Mouse (Mus musculus) spleen, adult 2 months (tissue): ENCODE data around the gene Gli1. TPM values are rescaled to one million over a fixed set of nuclear protein-coding genes. Genes with fewer than 3 reads are reported as not detected.
A peak's percentile ranks its signal among the peaks of the same experiment; 100 is the strongest.

Experiments
- DNase-seq, 2 experiments: peaks; one replicate each; pipeline versions ENCODE4 v3.0.0 to v3.0.0-alpha.2; 2012 to 2021; ENCODE audit warnings: low spot score in 2 of 2, low read depth in 1 of 2
- H3K27ac ChIP-seq: fragments of 200-500 bp; 2 replicates; pipeline ENCODE4 v1.5.1; 2012; ENCODE audit warnings: low read length, inconsistent platforms; ENCODE audit not compliant: insufficient read depth
- H3K27me3 ChIP-seq: fragments of 200-500 bp; 2 replicates; pipeline ENCODE4 v1.6.1; 2012; ENCODE audit warnings: mild to moderate bottlenecking, moderate library complexity, low read length, inconsistent platforms; ENCODE audit not compliant: control insufficient read depth, insufficient read depth
- H3K36me3 ChIP-seq: fragments of 200-500 bp; 2 replicates; pipeline ENCODE4 v1.6.1; 2012; ENCODE audit warnings: mild to moderate bottlenecking, low read length, inconsistent platforms; ENCODE audit not compliant: control insufficient read depth, insufficient read depth
- H3K4me1 ChIP-seq: fragments of 200-500 bp; 2 replicates; pipeline ENCODE4 v1.6.1; 2011; ENCODE audit warnings: inconsistent platforms; ENCODE audit not compliant: control insufficient read depth, insufficient read depth, insufficient read length
- H3K4me3 ChIP-seq: fragments of 200-500 bp; 2 replicates; pipeline ENCODE4 v1.5.1; 2011; ENCODE audit warnings: mild to moderate bottlenecking, inconsistent platforms; ENCODE audit not compliant: insufficient read depth, insufficient read length; ENCODE audit errors: extremely low read depth
- CTCF ChIP-seq: fragments of 200-500 bp; IDR thresholded peaks from 2 replicates; pipeline ENCODE4 v1.5.1; 2011; ENCODE audit warnings: mild to moderate bottlenecking, inconsistent platforms; ENCODE audit not compliant: insufficient read depth, insufficient read length, insufficient replicate concordance; ENCODE audit errors: extremely low read depth
- POLR2A ChIP-seq: fragments of 200-500 bp; IDR thresholded peaks from 2 replicates; pipeline ENCODE4 v1.6.1; 2011; ENCODE audit warnings: low read depth, low read length, inconsistent platforms
- WGBS: fragments of 180-500 bp; shearing (Covaris S2); methylation state at CpG from one replicate; pipeline ENCODE4 v1.1.7; 2018; 5-methylcytosine and 5-hydroxymethylcytosine counted together
- polyA plus RNA-seq: library from polyadenylated mRNA; depleted of rRNA; stranded (reverse); fragments of >200 nt; gene quantifications from 2 replicates; pipeline ENCODE4 v1.2.3, GENCODE M21; 2012

The Gli1 gene
- polyA plus RNA-seq, 1 experiment: 0.42 TPM

DNA sequence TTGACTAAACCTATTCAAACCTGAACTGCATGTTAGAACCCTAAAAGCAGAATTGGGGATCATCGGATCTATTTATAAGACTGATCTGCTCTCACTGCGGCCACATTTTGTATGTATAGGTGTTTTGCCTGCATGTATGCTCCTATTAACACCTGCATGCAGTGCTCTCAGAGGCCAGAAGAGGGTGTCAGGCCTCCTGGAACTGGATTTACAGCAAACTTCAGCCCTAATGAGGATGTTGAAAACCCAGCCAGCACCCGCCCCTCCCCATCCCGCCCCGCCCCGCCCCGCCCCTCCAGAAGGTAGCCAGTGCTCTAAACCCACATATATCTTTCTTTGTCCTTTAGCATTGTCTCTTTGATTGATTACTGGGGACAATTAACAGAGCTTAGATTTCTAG lies 17.3 kb downstream of the Gli1 start:
- TF ChIP-seq POLR2A (no peak), CTCF (peak; percentile 39; the same call in 1 of the 2 replicates)
- no peaks in the 10 kb centered on the region for H3K27me3 ChIP-seq
- peak overlapping the region; percentile 60; the same call in 1 of the 2 replicates for H3K4me3 ChIP-seq
- DNase-seq: peak; percentile 86 to 89
- 4% methylated on average over 7 of the region's 7 CpGs for WGBS
- peak overlapping the region; percentile 84 for H3K27ac ChIP-seq
- peaks cover 27% of the 10 kb centered on the region for H3K36me3 ChIP-seq
- peaks cover 40% of the 10 kb centered on the region for H3K4me1 ChIP-seq

DNA sequence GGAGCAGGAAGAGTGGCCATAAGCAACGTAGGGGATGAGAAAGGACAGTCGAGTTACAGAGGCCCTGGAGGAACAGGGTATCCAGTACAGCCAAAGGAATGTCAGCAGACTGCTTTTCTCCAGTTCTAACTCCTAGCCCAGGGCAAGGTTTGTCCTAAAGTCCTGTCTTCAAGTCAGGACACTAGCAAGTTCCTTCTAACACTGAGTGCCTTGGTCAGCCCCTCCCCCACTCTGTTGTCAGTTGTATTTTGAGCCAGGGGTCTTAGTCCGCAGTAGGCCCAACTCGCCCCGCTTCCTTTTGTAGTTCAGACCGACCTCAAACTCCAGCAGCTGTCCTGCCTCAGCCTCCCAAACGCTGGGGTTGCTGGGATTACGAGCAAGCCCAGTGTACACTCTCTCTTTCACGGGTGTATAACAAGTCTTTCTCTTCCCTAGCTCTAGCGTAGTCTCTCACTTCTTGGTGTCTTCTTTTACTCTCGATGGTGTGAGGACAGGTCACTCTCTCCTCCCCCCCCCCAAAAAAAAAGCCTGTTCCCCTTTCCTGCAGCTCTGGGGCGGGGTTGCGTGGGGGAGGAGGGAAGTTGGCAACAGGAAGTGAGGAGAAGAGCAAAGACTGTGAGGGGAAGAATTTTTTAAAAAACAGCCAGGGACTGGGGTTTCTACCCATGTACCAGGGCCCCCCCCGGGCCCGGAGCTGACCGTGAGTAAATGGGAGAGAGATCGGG lies 18.5 kb downstream of the Gli1 start:
- no peak for TF ChIP-seq CTCF
- no peak for TF ChIP-seq POLR2A
- 11% methylated on average over 17 of the region's 17 CpGs for WGBS
- no peaks in the 10 kb centered on the region for H3K27me3 ChIP-seq
- H3K4me1 ChIP-seq: peaks cover 40% of the 10 kb centered on the region
- peak overlapping the region; percentile 84 for H3K27ac ChIP-seq
- H3K4me3 ChIP-seq: peak overlapping the region; percentile 60
- peaks cover 20% of the 10 kb centered on the region for H3K36me3 ChIP-seq
- peak; percentile 38 to 71 for DNase-seq

GRCm38 (mm10) chr10:127322669-127323068 lies 19.1 kb downstream of the Gli1 start:
- TF ChIP-seq CTCF: no peak
- TF ChIP-seq POLR2A: no peak
- no peak for DNase-seq
- peak overlapping the region; percentile 60 for H3K4me3 ChIP-seq
- no peaks in the 10 kb centered on the region for H3K27me3 ChIP-seq
- H3K4me1 ChIP-seq: peaks cover 40% of the 10 kb centered on the region
- 40% methylated on average over 4 of the region's 4 CpGs for WGBS
- H3K27ac ChIP-seq: peak overlapping the region; percentile 84
- peaks cover 15% of the 10 kb centered on the region for H3K36me3 ChIP-seq

- 46% methylated on average over 13 of the region's 13 CpGs for WGBS
- H3K4me3 ChIP-seq: peak overlapping the region; percentile 60
- DNase-seq: no peak
- peaks cover 12% of the 10 kb centered on the region for H3K36me3 ChIP-seq
- no peak for TF ChIP-seq POLR2A
- no peak for TF ChIP-seq CTCF
- peaks cover 40% of the 10 kb centered on the region for H3K4me1 ChIP-seq
- H3K27ac ChIP-seq: peak overlapping the region; percentile 84
- H3K27me3 ChIP-seq: no peaks in the 10 kb centered on the region
Measured at GRCm38 (mm10) chr10:127322178-127322577, 19.6 kb downstream of the Gli1 start.

DNA sequence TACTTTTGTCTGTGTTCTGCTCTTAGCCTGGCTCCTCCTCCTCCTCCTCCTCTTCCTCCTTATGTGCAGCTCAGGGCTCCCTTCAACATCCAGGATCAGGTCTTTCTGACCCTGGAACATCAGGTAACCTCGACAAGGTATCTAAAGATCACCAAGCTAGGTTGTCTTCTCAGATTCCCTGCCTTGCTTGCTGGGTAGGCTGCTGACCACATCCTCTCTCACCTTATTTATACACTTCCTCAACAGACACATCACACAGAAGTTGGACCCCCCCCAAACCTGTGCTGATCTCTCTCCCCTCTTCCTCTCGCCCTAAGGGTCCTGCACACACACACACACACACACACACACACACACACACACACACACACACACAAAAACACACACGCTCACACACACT lies 20.2 kb downstream of the Gli1 start, which contains the start of gene Arhgap9:
Gene Arhgap9, plus strand, starts transcription at position 344 of the 400 bp plus-strand sequence.
- peak within 1 kb of the TSS; percentile 84 for H3K27ac ChIP-seq
- peaks cover 40% of the 10 kb centered on the region for H3K4me1 ChIP-seq
- H3K4me3 ChIP-seq: peak within 1 kb of the TSS; percentile 60
- TF ChIP-seq POLR2A (no peak; the same call in 1 of the 2 replicates), CTCF (no peak)
- DNase-seq: peak; percentile 28 to 50
- peaks cover 7% of the 10 kb centered on the region for H3K36me3 ChIP-seq
- 24% methylated on average over 3 of the region's 3 CpGs for WGBS
- no peaks in the 10 kb centered on the region for H3K27me3 ChIP-seq

DNA sequence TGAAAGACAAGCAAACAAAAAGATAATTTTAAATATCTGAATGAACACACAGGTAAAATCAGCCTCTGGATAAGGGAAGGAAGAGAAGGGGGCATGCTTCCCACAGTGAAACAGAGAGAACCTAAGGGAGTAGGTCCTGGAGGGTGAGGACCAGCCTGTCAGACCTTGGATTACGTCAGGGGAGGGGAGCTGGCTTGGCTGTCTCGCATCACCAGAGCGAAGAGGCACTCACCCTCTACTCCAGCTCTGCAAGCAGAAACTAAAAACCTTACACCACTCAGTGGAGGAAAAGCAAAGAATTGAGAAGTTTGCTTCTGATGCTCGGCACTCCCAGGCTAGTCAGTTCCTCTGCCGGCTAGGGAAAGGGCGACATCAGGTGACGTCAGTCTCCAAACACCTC lies 21.8 kb downstream of the Gli1 start:
- TF ChIP-seq POLR2A: no peak
- TF ChIP-seq CTCF: no peak
- Histone ChIP-seq H3K27me3 (no peaks in the 10 kb centered on the region), H3K36me3 (no peaks in the 10 kb centered on the region), H3K4me3 (no peak overlapping the region), H3K27ac (peak overlapping the region; percentile 25), H3K4me1 (peaks cover 28% of the 10 kb centered on the region; the same call in 1 of the 2 replicates)
- WGBS: 83% methylated on average over 7 of the region's 7 CpGs
- DNase-seq: no peak

- peaks cover 24% of the 10 kb centered on the region; the same call in 1 of the 2 replicates for H3K4me1 ChIP-seq
- TF ChIP-seq POLR2A (no peak), CTCF (no peak)
Measured at GRCm38 (mm10) chr10:127318009-127318408, 23.8 kb downstream of the Gli1 start.

More at GRCm38 (mm10) chr10:127318009-127318408, 23.8 kb downstream of the Gli1 start:
- Histone ChIP-seq H3K27ac (no peak overlapping the region), H3K4me3 (no peak overlapping the region), H3K27me3 (no peaks in the 10 kb centered on the region), H3K36me3 (no peaks in the 10 kb centered on the region)
- whole genome bisulfite sequencing: 21% methylated on average over 4 of the region's 4 CpGs
- no peak for DNase-seq
